Mouse (Mus musculus) brain, embryonic 18.5 days (tissue): ENCODE data around the gene Lancl3.
"Not testable (repeated sequence)": the region's sequence is repeated elsewhere in the genome, so short reads cannot be mapped to it uniquely, and the experiment has no call there.

ENCODE experiments used
- DNase-seq: peaks from one replicate; pipeline ENCODE4 v3.0.0-alpha.2; 2012; ENCODE audit warnings: low read depth, low spot score

Lancl3 gene

DNA sequence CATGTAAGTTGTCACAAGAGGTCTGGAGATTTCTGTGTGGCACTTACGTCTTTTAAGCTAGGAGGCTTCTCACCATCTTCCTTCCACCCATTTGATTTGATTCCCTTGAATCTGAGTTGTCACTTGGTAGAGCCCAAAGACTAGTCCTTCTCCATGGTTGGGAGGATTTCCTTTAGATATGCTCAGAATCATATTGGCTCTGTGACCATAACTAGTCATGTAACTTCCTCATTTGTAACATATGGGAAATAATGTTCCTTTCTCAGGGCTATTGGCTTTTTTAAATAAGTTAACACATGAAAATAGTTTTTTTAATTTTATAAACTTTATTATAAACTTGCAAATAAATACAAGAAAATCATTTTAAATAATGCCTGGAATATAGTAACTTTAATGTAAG is 59.6 kb downstream of the Lancl3 start:
- no peak for DNase-seq

DNA sequence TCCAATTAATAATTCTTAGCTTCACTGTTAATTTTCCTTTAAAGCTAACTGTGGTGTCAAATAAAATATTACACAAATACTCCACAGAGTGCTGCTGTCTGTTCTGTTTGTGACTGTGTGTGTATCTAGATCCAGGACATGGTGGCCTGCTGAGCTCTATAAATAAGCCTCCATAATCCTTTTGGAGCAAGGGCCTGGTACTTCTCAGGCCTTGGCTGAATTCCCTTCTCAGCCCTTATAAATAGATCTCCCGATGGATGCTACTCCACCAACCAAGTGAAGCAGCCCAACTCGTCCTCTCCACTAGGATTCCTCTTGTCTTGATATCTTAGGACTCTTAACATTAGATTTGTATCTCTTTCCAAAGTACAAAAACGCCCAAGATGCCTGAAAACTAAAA is 71.4 kb downstream of the Lancl3 start:
- DNase-seq: no peak

DNA sequence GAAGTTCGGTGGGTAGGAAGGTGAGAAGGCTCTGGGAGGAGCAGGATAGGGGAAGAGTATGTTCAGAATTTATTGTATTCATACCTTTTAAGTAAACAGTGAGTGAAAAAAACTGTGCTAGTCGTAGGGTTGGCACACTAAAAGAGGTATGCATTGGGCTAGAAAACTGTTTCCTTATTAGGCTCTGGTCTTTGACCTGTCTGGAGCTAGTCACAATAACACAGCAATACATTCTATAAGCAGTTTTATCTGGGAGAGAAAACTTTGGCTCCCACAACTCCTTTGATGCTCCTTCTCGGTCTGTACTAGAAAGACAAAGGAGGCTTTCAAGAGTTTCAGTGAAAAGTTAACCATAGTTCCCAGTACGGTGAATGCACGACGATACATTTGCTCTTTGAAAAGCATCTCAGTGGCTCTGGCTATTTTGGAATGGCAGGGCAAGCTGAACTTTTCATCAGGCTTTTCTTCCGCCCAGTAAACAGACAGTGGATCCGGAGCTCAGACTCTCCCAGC is 72.3 kb downstream of the Lancl3 start:
- no peak for DNase-seq

DNA sequence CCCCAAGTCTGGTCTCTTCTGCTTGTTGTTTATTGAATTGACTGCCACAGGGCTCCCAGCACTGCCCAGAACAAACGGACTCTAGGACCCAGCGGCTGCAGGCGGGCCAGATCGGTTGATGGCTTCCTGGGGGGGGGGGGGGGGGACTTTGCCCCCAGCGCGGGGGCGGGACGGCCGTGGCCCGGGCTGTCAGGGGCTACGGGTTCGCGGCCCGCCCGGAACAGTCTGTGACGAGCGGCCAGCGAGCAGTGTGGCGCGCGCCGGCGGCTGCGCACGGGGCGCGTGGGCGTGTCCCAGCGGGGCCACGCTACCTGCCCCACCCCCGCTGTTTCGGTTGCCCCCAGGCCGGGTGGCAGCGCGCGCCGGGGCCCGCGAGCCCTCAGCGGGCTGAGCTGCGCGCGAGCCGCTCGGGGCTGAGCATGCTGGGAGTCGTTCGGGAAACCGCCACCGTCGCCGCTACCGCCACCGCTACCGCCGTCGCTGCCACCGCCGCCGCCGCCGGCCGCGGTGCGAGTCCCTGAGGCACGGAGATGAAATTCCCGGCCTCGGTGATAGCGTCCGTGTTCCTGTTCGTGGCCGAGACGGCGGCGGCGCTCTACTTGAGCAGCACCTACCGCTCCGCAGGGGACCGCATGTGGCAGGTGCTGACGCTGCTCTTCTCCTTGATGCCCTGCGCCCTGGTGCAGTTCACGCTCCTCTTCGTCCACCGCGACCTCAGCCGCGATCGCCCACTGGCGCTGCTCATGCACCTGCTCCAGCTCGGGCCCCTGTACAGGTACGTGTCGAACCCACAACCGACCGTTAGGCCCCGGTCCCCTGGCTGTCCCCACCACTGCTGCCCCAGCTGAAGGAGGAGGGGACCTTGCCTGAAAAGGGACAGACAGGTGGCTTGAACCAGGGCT is 73.0 kb downstream of the Lancl3 start, which contains the start of gene Xk:
Gene Xk, plus strand, starts transcription at position 297 of the 902 bp plus-strand sequence.
- DNase-seq: no peak

DNA sequence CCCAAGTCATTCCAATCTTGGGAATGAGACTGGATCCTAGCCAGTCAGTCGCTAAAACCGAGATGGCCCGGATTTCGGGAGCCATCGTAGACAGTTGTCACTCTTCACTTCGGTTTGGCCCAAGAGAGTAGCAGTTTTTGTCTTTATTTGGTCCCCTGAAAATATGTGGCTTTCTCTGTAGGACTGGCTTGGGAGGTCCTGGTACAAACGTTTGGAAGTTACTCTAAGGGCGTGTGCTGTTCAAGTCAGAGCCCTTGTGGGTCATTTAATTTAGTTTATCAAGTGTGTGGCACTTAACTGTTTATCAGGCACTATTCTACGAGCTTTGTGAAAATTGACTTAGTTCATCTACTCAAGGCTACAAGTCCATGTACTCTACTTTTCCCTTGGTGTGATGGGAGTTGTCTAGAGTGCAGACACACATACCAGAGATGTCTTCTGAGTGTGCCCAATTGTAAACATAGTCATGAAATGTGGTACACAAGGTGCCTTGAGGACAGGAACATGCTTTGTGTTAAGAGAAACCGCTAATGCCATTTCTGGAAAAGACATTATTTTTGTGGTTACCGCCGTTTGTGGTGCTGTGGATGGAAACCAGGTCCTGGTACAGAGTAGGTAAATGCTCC is 73.8 kb downstream of the Lancl3 start:
- no peak for DNase-seq

DNA sequence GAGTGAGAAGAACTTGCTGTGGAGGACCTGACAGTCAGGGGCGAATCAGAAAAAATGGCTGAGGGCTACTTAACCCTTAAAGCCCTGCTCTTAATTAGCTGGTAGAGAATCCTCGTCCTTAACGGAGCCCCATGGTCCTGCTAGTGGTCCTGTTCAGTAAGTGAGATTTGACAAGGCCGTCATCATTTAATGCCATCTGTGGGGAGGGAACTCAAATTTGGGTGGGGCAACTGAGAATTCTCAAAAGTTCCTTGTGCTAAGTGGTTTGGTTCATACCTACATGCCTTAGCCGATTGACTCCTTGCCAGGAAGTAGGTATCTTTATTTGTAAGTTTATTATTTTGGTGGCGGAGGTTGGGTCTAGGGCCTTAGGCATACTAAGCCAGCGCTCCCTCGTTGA is 74.6 kb downstream of the Lancl3 start:
- DNase-seq: no peak

DNA sequence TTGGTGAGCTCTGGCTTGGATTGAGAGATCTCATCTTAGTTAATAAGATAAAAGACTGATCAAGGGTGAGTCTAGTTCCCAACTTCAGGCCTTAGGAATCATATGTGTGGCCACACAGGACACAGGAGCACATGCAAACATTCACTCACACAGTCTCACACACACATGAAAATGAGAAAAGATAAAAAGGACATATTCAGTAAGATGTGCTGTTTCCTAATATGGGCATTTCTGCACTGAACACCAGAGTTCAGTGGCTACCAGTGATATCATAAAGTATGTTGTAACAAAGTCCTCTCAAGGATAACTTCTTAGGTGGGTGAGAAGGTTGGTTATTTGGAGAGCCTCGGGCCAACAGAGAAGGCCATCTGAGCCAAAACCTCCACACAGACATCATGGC is 83.8 kb downstream of the Lancl3 start, which contains the start of gene H2al1m:
Gene H2al1m, plus strand, starts transcription at position 301 of the 400 bp plus-strand sequence.
- not testable (repeated sequence) for DNase-seq

DNA sequence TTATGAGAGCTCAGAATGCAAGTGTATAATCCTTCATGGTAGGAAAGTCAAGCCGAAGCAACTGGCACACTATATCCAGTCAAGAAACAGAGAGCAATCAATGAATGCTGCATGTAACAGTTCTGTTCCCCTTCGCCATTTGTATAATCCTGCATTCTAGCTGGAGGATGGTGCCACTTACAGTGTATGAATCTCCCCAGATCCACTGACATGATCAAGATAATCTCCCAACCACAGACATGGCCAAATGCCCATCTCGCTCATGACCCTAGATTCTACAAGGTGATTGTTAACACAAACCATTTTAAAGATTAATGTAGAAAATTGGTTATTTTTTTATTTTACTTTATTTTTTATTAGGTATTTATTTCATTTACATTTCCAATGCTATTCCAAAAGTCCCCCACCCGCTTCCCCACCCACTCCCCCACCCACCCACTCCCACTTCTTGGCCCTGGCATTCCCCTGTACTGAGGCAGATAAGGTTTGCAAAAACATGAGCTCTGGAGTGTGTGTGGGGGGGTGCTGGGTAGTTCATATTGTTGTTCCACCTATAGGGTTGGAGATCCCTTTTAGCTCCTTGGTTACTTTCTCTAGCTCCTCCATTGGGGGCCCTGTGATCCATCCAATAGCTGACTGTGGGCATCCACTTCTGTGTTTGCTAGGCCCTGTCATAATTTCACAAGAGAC is 93.6 kb downstream of the Lancl3 start:
- DNase-seq: not testable (repeated sequence)

DNA sequence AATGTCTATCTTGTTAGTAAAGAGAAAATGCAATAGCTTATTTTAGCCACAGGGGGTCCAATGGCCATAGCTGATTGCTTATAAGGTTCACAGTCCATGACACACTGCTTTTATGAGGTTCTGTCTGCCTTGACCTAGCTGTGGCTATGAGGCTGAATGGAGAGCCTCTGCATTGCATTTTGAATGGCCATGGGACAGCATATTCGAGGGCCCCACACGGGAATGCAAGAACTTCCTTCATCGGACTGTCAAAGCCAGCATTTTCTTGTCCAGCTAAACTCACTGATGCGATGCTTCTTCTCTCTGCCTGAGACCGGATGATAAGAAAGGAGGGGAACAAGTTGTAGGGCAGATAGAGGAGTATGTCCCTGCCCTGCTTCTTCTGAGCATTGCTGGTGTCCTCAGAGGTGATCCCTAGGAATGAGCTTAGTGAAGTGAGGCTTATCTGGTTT is 98.7 kb downstream of the Lancl3 start:
- no peak for DNase-seq

DNA sequence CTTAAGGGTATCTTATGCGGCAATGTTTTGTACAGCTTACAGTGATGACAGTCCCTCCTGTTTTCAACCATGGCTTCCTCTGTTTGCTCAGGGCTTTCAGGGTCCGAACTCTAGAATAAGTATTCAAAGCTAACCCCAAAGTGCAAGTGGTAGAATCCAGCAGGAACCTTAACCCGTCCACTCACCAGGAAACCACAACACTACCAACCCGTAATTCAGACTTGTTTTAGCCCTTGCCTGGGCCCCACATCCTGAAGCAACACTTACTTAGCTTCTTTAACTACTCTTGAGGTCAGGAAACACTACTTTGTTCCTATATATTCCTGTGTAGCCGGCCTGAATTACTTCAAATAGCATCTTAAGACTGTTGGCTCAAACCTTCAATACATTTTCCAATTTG is 103.1 kb downstream of the Lancl3 start:
- DNase-seq: no peak

DNA sequence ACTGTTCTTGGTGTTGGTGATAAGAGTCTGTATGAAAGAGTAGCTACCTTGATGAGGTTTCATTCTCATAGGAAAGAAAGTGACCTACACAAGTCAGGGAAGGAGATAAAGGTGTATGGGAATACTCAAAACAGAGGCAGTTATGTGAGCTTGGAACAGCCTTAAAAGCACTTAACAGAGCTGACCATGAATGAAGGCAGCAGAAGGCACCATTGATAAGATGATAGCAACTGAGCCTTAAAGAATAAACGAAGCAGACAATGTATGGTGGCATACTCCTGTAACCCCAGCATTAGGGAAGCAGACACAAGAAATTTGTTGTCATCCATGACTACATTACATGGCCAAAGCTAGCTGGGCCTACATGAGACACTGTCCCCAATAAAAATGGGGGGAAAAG is 103.8 kb downstream of the Lancl3 start:
- no peak for DNase-seq

DNA sequence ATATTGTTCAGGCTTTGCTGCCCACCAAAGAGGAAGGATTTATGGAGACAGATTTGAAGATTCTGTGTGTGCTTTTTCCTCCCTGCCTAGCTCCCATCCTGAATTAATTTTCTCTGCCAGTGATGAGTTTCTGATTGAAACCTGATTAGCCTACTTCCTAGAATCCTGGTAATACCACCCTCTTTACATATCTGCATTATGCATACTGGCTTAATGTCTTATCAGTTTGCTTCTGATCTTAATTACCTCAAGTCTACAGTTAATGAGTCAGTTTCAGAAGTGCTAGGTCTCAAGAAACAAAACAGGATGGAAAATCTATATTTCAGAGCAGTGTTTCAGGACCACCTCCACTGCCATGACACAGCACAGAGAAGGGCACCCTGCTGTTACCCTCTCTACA is 116.8 kb downstream of the Lancl3 start:
- DNase-seq: not testable (repeated sequence)
